Mouse (Mus musculus) induced T-regulatory cell, adult 2 months (primary cell): ENCODE results near the gene Prkce.

Experiments
- DNase-seq: peaks from one replicate; pipeline ENCODE4 v3.0.0-alpha.2; 2012; ENCODE audit warnings: low read depth

Gene Prkce

GRCm38 (mm10) chr17:86176722-86177121 lies 9.1 kb downstream of the Prkce start:
- no peak for DNase-seq

- no peak for DNase-seq
These were observed 16.2 kb downstream of the Prkce start for GRCm38 (mm10) chr17:86183788-86184187.

- DNase-seq, result peak; percentile 36
These were observed 17.1 kb downstream of the Prkce start for GRCm38 (mm10) chr17:86184552-86185209.

GRCm38 (mm10) chr17:86185584-86185983 lies 18.0 kb downstream of the Prkce start:
- no peak for DNase-seq

- peak; percentile 55 for DNase-seq
These were observed 20.2 kb downstream of the Prkce start for GRCm38 (mm10) chr17:86187777-86188176.

GRCm38 (mm10) chr17:86193979-86194378 lies 26.4 kb downstream of the Prkce start:
- DNase-seq, result no peak

GRCm38 (mm10) chr17:86194921-86195320 lies 27.3 kb downstream of the Prkce start:
- DNase-seq, result no peak

GRCm38 (mm10) chr17:86198496-86199465 lies 31.2 kb downstream of the Prkce start:
- no peak for DNase-seq

GRCm38 (mm10) chr17:86201981-86202380 lies 34.4 kb downstream of the Prkce start:
- no peak for DNase-seq

GRCm38 (mm10) chr17:86202972-86203371 lies 35.4 kb downstream of the Prkce start:
- no peak for DNase-seq

GRCm38 (mm10) chr17:86203531-86204450 lies 36.2 kb downstream of the Prkce start:
- DNase-seq, result no peak

GRCm38 (mm10) chr17:86206289-86206688 lies 38.7 kb downstream of the Prkce start:
- DNase-seq, result peak; percentile 8

GRCm38 (mm10) chr17:86208057-86208820 lies 40.7 kb downstream of the Prkce start:
- DNase-seq, result no peak

GRCm38 (mm10) chr17:86208821-86209186 lies 41.2 kb downstream of the Prkce start:
- no peak for DNase-seq

- DNase-seq, result no peak
These were observed 42.2 kb downstream of the Prkce start for GRCm38 (mm10) chr17:86209680-86210251.

GRCm38 (mm10) chr17:86212204-86212603 lies 44.6 kb downstream of the Prkce start:
- DNase-seq, result no peak

GRCm38 (mm10) chr17:86214285-86214684 lies 46.7 kb downstream of the Prkce start:
- no peak for DNase-seq

GRCm38 (mm10) chr17:86214741-86215140 lies 47.2 kb downstream of the Prkce start:
- DNase-seq, result no peak

- peak; percentile 75 for DNase-seq
These were observed 48.2 kb downstream of the Prkce start for GRCm38 (mm10) chr17:86215771-86216170.

- DNase-seq, result no peak
These were observed 49.9 kb downstream of the Prkce start for GRCm38 (mm10) chr17:86217468-86217867.

GRCm38 (mm10) chr17:86218553-86218952 lies 51.0 kb downstream of the Prkce start:
- DNase-seq, result no peak
